Mouse (Mus musculus): Measurements from ENCODE around the gene Zscan12.

Gene Zscan12

DNA sequence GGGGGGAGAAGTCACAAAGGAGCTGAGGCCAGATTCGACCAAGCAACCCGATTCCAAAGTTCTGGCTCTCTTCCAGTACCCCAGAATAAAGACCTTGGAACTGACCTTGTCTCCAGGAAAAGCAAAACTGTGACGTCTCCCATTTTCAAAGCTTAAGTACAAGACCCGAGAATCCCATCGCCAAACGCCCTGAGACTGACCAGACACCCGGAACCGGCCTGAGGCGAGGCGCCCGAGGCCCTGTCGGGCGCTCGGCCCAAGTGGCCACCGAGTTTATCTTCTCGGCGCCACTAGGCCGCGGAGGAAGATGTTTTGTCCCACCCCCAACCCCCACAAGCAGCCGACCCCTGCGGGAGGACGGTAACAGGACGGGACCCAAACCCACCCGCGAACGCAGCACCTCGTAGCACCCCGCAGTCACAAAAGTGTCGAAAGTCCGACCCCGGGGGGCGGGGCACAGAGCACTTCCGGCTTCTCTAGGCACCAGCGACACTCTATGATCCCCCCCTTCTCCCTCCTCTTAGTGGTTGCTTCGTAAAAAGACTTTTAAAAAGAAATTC is 39.7 kb downstream of the Zscan12 start, which contains the start of gene Zkscan3:
Gene Zkscan3 (minus strand): TSS at position 469 of the 560 bp plus-strand sequence.
- peak; percentile 85 for DNase-seq (ENCODE audit: low spot score)

GRCm38 (mm10) chr13:21402848-21403247 is 40.2 kb downstream of the Zscan12 start:
- DNase-seq (ENCODE audit: low spot score): no peak

GRCm38 (mm10) chr13:21407341-21407740 is 44.7 kb downstream of the Zscan12 start:
- DNase-seq (ENCODE audit: low spot score): no peak

DNA sequence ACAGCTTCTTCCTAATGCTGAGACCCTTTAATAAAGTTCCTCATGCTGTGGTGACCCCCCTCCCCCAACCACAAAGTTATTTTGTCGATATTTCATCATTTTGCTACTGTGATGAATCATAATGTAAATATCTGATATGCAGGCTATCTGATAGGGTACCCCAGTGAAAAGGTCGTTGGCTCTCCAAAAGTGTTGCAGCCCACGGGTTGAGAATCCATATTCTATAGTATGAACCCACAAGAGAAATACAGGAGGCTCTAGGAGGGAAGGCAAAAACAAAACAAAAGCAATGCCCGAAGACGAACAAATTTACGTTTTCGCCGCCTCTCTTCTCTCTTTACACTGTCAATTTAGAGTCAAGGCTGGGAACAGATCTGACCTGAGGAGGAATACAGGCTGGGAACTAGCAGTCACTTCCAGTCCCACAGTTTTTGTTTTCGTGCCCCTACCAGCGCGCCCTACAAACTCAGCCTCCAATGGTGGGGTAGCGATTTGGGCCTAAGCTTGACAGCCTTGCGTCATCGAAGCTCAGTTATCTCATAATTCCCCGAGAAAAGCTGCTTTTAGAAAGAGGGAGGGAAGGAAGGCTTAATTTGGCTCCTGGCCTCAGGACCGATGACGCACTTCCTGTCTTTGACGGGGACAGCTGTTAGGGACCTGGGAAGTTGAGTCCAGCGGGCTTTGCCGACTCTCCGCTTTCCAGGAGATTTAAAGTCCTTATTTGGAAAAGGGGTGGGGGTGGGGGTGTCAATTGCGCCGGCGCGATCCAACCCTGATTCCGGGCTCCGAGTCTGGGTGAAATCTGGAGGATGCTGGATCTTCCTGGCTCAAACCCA is 45.6 kb downstream of the Zscan12 start:
- peak; percentile 68 for DNase-seq (ENCODE audit: low spot score)

DNA sequence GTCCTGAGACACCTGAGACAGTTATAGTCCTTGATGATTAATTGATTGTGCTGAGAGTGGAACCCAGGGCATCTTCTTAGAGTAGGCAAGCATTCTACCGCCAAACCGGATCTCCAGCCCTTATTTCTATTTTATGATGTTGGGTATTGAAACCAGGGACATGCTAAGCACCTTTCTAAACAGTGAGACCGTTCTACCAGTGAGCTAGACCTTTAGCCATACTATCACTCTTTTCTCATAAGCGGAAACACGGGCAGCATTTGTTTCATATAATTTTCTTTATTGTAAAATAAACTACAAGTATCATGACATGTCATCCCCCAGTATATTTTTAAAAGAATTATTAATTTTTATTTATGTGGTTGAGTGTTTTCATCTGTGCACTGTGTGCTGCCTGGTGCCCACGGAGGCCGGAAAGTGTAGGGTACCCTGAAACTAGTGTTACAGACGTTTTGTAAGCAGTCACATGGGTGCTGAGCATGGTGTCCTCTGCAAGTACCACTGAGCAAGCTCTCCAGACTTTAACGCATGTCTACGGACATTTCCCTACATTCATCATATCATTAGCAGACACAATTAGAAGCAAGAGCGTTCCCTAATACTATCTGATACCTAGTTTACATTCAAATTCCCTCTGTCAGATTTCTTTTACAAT is 46.3 kb downstream of the Zscan12 start:
- no peak for DNase-seq (ENCODE audit: low spot score)

DNA sequence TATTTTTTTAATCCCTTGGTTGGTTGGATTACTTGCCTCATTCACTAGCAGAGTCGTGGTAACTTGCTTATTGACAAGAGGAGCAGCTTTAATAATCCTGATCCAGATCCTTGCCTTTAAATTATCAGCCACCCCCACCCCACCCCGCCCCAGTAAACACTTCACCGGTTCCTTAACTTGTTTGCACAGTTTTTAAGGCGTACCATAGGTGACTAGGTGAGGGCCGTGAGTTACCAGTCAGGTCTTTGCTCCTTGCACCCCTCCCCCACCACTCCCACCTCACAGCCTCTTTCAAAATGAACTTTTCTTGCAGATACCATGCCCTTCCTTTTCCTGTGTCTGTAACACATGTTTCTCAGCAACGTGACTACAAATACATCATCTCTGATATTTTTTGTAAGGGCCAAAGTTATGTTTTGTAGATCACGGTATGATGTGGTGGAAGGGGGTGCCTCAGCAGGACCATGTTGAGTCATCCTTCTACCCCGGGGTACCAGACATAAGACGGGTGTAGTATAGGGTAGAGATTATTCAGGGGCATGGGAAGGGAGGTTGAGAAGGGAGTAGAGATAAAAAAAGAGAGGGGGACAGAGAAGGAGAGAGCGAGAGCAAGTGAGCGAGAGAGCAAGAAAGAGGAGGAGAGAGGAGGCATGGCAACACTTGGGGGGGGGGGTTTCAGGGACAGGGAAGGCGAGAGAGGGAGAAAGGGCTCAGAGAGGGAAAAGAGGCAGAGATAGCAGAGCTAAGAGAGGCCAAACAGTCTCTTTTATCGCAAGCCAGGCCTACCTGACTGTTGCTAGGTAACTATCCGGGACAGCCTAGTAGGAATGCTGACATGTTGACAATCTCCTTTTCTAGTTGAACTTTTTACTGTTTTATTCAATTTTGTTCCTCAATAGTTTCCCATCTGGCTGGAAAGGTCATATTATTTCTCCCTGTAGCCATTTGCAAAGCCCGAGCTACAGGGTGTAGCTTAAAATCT is 51.9 kb downstream of the Zscan12 start:
- DNase-seq (ENCODE audit: low spot score): peak; percentile 32

GRCm38 (mm10) chr13:21415266-21415665 is 52.6 kb downstream of the Zscan12 start:
- DNase-seq (ENCODE audit: low spot score): no peak

DNA sequence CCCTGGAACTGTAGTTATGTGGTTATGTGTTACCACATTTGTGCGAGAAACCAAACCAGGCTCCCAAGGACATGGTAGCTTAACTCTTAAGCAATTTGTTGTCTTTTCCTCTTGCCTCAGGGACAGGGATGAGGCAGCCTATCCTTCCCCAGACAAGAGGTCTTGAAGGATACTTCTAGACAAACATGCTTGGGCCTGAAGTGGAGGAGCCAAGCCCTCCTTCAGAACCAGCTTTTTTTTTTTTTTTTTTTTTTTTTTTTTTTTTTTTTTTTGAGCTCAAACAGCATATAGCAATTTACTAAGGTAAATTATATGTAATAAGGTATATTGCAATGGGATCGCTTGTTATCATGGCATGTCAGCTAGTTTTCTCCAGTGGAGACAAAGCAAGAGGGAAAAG is 53.1 kb downstream of the Zscan12 start:
- DNase-seq (ENCODE audit: low spot score): no peak

- DNase-seq (ENCODE audit: low spot score): no peak
Observed at GRCm38 (mm10) chr13:21417298-21418010, 54.8 kb downstream of the Zscan12 start.

- DNase-seq (ENCODE audit: low spot score): no peak
Observed at GRCm38 (mm10) chr13:21418865-21419264, 56.2 kb downstream of the Zscan12 start.

Measured in urinary bladder, postnatal 25 days (tissue).